ENCODE assay signal across 32 mouse cellular contexts in the genomic region with DNA sequence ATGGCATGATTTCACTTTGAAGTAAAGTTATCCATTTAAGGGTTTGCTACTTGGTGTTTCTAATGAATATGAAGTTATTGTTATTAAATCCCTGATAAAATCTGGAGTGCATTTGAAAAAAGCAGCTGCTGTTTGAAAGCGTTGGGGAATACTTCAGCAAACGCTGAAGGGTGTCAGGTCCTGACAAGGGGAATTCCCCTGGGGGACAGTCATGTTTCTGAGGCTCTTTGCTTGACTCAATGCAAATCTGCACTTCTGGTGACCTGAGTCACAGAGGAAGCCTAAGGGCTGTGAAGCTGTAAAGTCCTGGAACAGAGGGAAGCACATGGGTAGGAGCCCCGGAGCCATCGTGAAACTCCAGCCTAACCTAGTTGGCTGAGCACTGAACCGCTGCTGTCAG.
DNase-seq lines count a peak whose midpoint lies in the region; ATAC-seq lines count a peak whose summit lies in the region.
"Had no signal": no experiment of that assay in that cellular context is flagged by ENCODE, and none has a peak within 500 bp of the region (broad histone marks: within the 10 kb centered on the region; RNA-seq: fewer than 3 reads in every experiment).

No protein-coding gene starts in this region.

- H3K27me3 ChIP-seq in limb, embryonic 10.5 days (ENCODE audit: low read depth, poor library complexity, severe bottlenecking), result no peaks in the 10 kb centered on the region
- no peaks in the 10 kb centered on the region for H3K27me3 ChIP-seq in hindbrain, embryonic 14.5 days (ENCODE audit: control insufficient read depth, insufficient read depth, low read length)
- H3K27me3 ChIP-seq: embryonic facial prominence, embryonic 13.5 days; forebrain, embryonic 13.5 days; heart, embryonic 12.5 days; heart, embryonic 15.5 days; hindbrain, embryonic 13.5 days; intestine, embryonic 15.5 days; Patski had no signal

- H3K4me1 ChIP-seq in limb, embryonic 10.5 days, result no peaks in the 10 kb centered on the region
- peaks cover 5% of the 10 kb centered on the region; the same call in 1 of the 2 replicates for H3K4me1 ChIP-seq in hindbrain, embryonic 14.5 days (replicated peaks; ENCODE audit: control insufficient read depth, insufficient read depth, low read length)
- H3K4me1 ChIP-seq: embryonic facial prominence, embryonic 10.5 days; heart, embryonic 12.5 days; intestine, embryonic 15.5 days had no signal

- H3K36me3 ChIP-seq in limb, embryonic 10.5 days, result no peaks in the 10 kb centered on the region
- no peaks in the 10 kb centered on the region for H3K36me3 ChIP-seq in hindbrain, embryonic 14.5 days (replicated peaks; ENCODE audit: control insufficient read depth, insufficient read depth)
- H3K36me3 ChIP-seq: G1E; heart, embryonic 12.5 days; heart, embryonic 15.5 days; hindbrain, embryonic 13.5 days; intestine, embryonic 15.5 days had no signal

- H3K27ac ChIP-seq in limb, embryonic 10.5 days, result 0 out of 2 replicates have a peak overlapping the region, but pooled peaks have one; percentile 8
- H3K27ac ChIP-seq in hindbrain, embryonic 14.5 days, result no peak overlapping the region
- H3K27ac ChIP-seq: embryonic facial prominence, embryonic 10.5 days; embryonic facial prominence, embryonic 13.5 days; forebrain, embryonic 10.5 days; forebrain, embryonic 13.5 days; gastrocnemius, adult 2 months; heart, embryonic 15.5 days; hindbrain, embryonic 10.5 days; hindbrain, embryonic 13.5 days; hindbrain, postnatal 0 days; intestine, embryonic 15.5 days had no signal

- H3K4me3 ChIP-seq in limb, embryonic 10.5 days, result no peak overlapping the region
- H3K4me3 ChIP-seq in hindbrain, embryonic 14.5 days (replicated peaks; ENCODE audit: low read length), result no peak overlapping the region
- H3K4me3 ChIP-seq: embryonic facial prominence, embryonic 10.5 days; embryonic facial prominence, embryonic 13.5 days; forebrain, embryonic 10.5 days; forebrain, embryonic 13.5 days; gastrocnemius, adult 2 months; heart, embryonic 12.5 days; heart, embryonic 15.5 days; hindbrain, embryonic 10.5 days; hindbrain, embryonic 13.5 days; intestine, embryonic 15.5 days had no signal

- no peaks in the 10 kb centered on the region for H3K9me3 ChIP-seq in limb, embryonic 10.5 days (replicated peaks)
- no peaks in the 10 kb centered on the region for H3K9me3 ChIP-seq in hindbrain, embryonic 14.5 days (ENCODE audit: control insufficient read depth, low read length)
- H3K9me3 ChIP-seq: embryonic facial prominence, embryonic 10.5 days; embryonic facial prominence, embryonic 13.5 days; forebrain, embryonic 10.5 days; forebrain, embryonic 13.5 days; G1E; heart, embryonic 12.5 days; heart, embryonic 15.5 days; hindbrain, embryonic 10.5 days; hindbrain, embryonic 13.5 days; intestine, embryonic 15.5 days had no signal

- H3K9ac ChIP-seq in hindbrain, embryonic 14.5 days, result no peak overlapping the region
- H3K9ac ChIP-seq: embryonic facial prominence, embryonic 13.5 days; forebrain, embryonic 13.5 days; heart, embryonic 12.5 days; heart, embryonic 15.5 days; hindbrain, embryonic 13.5 days; intestine, embryonic 15.5 days had no signal

- ATAC-seq in activated CD4-positive, CD25-positive, alpha-beta regulatory T cell, adult 4 months, result peak; percentile 38
- no peak for ATAC-seq in hindbrain, embryonic 14.5 days (ENCODE audit: low FRiP score)
- ATAC-seq: forebrain, embryonic 13.5 days; forebrain, embryonic 16.5 days; hindbrain, postnatal 0 days; intestine, embryonic 15.5 days; Patski had no signal

- no peak overlapping the region for H3K4me2 ChIP-seq in hindbrain, embryonic 14.5 days (replicated peaks)
- H3K4me2 ChIP-seq: embryonic facial prominence, embryonic 13.5 days; forebrain, embryonic 13.5 days; heart, embryonic 12.5 days; heart, embryonic 15.5 days; hindbrain, embryonic 13.5 days; intestine, embryonic 15.5 days had no signal

- WGBS in limb, embryonic 10.5 days, result 84% methylated on average over 5 of the region's 5 CpGs
- WGBS in hindbrain, embryonic 14.5 days, result 78% methylated on average over 5 of the region's 5 CpGs

- peak; percentile 25 for DNase-seq in kidney, adult 9 months
- no peak for DNase-seq in kidney, postnatal 10 days
- DNase-seq in limb, embryonic 10.5 days (ENCODE audit: low spot score), result no peak
- DNase-seq in hindbrain, embryonic 14.5 days (ENCODE audit: low spot score), result no peak
- no peak for DNase-seq in gastrocnemius, adult 18-20 months (ENCODE audit: low spot score)
- no peak for DNase-seq in layer of hippocampus, adult 11-12 months (ENCODE audit: low spot score)
- DNase-seq: adrenal gland, adult 2 months; adrenal gland, postnatal 14 days; cerebellum, adult 11-12 months; cerebellum, adult 8-10 months; cerebellum, postnatal 10 days; cerebellum, postnatal 36 days; embryo, embryonic 11 days; gastrocnemius, adult 2 months; gastrocnemius, postnatal 14 days; heart, adult 18-20 months; heart, postnatal 10 days; heart, postnatal 36 days had no signal
